Mouse (Mus musculus): Measurements from ENCODE around the gene Cep295.
"Not testable (repeated sequence)": the region's sequence is repeated elsewhere in the genome, so short reads cannot be mapped to it uniquely, and the experiment has no call there.

Cep295 gene

DNA sequence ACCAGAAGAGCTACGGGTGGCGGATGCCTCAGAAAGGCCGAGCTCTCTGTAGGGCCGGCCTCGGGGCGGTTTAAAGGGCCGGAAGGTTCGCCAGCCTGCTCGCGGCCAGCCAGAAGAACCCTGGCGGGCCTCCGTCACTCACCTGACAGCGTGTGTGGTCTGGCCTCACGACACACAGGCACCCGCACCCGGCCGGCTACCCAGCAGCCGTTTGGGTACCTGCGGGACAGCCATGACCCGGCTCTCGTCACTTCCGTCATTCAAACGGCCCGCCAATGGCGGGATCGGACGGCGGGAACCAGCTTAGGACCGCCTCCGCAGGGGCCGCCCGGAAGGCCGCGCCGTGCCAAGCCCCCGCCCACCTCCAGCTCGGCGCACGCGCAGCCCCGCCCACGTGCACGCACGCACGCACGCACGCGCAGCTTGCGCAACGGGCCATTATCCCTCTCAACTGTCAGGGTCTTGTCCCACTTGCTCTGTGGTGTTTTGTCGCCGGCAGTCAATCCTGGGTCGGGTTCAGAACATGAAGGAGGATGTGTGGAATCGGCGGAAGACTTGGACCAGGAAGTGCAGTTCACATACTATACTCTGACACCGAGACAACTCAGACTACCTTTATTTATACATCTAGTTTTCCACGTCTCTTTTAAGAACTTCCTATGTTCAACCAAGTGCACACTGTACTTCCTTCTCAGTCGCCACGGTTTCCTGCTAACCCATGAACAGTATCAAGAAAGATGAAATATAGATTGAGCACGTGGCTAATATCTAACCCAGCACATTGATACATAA, at the start of gene Cep295:
Gene Cep295, minus strand, starts transcription at position 305 of the 792 bp plus-strand sequence.
- in situ Hi-C loops (cut with MseI, MboI), result no loop called here

DNA sequence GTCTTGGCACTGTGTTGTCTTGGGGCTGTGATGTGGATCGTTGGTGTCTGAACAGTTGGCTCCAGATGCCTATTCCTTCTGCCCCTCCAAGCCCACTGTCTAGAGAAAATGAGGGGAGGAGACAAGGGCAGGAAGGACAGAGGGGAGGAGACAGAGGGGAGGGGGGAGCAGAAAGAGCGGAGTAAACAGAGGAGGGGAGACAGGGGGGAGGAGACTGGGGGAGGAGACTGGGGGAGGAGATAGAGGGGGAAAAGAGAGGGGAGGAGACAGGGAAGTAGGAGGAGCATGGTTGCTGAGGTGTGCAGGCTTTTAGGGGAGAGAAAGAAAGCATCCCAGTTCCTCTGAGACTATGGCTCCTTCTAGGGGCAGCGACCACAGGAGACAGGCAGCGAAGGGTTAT, 40.0 kb upstream of the Cep295 start:
- in situ Hi-C loops (cut with MseI, MboI), result no loop called here

- in situ Hi-C loops (cut with MseI, MboI), result no loop called here
Measured at GRCm38 (mm10) chr9:15395353-15395942, 37.9 kb upstream of the Cep295 start.

DNA sequence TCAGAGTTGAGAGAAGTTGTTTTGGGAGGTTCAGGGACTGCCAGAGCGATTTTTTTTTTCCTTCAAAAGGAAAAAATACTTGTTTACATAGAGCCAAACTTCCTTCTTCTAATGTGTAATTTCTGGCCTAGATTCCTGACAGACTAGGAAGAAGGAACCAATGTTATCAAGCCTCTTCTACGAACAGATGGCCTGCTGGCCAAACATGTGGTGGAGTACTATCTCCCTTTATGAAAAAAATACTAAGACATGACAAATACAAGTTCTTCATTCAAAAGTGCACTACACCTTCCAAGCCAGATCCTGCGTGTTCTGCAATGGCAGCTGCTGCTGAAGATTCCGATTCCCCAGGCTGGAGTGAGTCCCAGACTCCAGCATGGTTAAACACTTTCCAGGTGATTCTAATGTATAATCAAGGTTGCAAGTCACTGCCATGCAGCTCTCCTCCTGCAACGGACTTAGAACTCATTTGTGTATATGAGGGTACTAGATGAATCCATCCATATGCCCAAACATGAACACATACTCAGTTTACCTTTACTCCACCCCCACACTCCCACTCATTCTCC, 29.6 kb upstream of the Cep295 start:
- in situ Hi-C loops (cut with MseI, MboI), result no loop called here

DNA sequence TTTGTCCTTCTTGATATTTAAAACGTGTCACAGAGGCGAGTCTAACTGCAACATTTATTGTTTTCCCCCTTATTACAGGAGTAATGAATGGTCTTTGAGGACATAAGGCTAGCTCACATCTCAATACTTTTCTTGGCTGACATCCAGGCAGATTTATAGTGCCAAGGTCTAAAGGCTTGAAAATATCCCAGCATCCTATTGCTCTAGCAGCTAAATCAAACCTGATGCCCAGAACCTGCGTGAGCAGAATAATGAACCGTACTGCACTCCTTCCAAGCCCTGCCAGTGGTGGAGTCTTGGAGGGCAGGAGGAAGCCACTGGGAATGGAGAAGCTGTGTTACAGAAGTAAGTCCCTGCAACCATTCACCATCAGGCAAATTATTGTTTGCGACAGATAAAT, 26.7 kb upstream of the Cep295 start:
- in situ Hi-C loops (cut with MseI, MboI), result no loop called here

GRCm38 (mm10) chr9:15366260-15366659, 8.7 kb upstream of the Cep295 start:
- in situ Hi-C loops (cut with MseI, MboI), result loop anchor here in 1 of 2 experiments (10.0 kb wide), 1 partner anchor 319 kb away; no protein-coding TSS in a partner anchor

DNA sequence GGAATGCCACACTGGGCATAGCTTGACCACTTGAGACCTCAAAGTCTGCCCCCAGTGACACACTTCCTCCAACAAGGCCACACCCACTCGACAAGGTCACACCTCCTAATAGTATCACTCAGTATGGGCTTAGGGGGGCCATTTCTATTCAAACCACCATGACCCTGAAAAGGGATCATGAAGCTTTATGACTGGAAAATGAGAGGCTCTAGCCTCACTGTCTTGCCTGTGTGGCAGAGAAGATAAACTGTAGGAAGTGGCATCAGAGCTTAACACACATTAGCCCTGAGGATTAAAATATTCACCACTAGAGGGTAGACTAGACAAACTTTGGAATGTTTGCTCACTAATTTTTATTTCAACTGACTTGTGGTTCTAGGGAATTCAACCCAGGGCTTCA, 8.3 kb upstream of the Cep295 start:
- in situ Hi-C loops (cut with MseI, MboI), result loop anchor here in 1 of 2 experiments (10.0 kb wide), 1 partner anchor 319 kb away; no protein-coding TSS in a partner anchor

DNA sequence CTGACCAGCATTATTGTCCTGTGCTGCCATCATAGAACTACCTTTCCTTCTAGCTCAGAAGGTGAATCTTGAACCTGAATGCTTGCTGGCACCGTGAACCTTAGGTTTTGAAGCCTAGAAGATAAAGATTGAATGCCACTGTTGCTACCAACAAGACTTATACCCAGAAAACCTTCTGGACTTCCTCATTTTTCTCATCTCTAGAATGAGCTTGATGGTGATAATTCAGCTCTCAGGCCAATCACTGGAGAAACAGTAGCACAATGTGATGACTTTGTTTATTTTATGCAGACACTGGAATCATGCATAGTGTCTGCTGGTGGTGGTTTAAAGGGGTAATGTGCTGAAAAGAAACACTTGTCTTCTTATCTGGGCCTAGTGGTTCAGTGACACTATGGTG, 7.3 kb upstream of the Cep295 start:
- in situ Hi-C loops (cut with MseI, MboI), result loop anchor here in 1 of 2 experiments (10.0 kb wide), 1 partner anchor 320 kb away; no protein-coding TSS in a partner anchor

DNA sequence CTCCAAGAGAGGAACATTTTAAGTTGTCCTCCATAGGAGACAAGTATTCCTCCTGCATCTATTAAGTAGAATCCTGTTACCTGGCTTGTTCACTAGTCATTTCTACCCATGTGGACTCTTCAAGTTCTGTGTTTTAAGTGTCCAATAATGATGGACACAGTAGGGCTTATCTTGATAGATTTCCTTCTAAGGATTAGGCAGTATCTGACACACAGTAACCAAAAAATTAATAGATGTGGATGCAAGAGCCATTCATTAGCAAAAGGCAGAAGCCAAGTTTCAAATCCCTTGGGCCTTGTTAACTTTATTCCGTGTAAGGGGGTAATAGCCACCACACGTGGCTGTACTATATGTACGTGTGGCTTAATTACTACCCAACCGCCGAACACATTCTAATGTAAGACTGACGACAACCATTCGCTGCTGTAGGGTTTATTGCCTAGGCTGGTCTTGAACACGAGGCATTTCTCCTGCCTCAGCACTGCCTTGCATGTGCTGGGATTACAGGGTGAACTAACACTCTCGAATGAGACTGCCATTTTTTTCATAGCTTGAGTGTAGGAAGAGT, 588 bp downstream of the Cep295 start:
- in situ Hi-C loops (cut with MseI, MboI), result no loop called here

DNA sequence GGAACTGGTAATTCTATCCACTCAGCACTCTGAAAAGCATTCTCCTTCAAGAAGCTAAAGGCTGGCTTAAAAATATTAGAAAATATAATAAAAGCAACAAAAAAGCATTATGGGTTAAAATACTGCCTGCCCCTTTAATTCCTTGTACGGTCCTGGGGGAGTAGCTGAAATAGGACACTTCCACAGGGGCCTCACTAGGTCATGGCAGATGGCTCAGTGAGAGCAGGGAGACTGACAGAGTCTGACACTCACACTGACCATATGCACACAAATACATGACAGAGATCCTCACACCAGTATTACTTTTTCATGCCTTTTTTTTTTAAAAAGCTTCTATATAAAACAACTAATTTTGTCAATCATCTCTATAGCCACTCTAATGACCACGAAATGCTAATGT, 7.7 kb downstream of the Cep295 start:
- in situ Hi-C loops (cut with MseI, MboI), result no loop called here

- in situ Hi-C loops (cut with MseI, MboI), result no loop called here
Measured at GRCm38 (mm10) chr9:15337776-15338175, 19.8 kb downstream of the Cep295 start.

GRCm38 (mm10) chr9:15318170-15318742, 39.3 kb downstream of the Cep295 start:
- in situ Hi-C loops (cut with MseI, MboI), result no loop called here

- in situ Hi-C loops (cut with MseI, MboI), result no loop called here
Measured at GRCm38 (mm10) chr9:15317223-15318169, 40.1 kb downstream of the Cep295 start.

DNA sequence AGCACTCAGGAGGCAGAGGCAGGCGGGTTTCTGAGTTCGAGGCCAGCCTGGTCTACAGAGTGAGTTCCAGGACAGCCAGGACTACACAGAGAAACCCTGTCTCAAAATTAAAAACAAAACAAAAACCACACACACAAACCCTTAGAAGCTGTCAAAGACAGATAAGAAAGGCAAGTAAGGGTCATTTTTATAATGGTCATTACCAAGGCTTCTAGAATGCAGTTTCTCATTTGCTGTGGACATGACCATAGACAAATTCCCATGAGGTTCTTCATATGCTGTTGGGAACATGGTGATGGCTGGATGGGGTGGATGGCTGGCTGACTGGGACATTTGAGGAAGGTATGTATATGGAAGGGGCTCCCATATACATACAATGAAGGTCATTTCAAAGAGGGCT, 41.3 kb downstream of the Cep295 start:
- in situ Hi-C loops (cut with MseI, MboI), result not testable (repeated sequence)

DNA sequence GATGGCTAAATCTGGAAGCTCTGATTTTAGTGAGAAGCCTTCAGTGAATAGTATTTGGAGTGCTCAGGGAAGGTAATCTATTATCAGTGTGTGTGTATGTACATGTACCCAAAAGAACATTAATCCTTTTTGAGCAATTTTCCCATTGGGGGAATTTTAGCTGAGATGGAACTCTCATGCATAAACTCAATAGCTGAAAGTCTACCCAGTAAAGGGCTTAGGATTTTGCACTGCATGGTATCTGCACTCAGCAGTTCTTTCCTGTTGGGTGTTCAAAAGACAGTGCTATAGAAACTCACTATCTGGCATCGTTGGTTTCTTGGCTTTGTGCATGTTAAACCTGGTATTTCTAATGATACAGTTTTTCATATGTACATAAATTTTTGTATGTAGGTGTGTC, 43.0 kb downstream of the Cep295 start:
- in situ Hi-C loops (cut with MseI, MboI), result no loop called here

- in situ Hi-C loops (cut with MseI, MboI), result no loop called here
Measured at GRCm38 (mm10) chr9:15313633-15314032, 44.0 kb downstream of the Cep295 start.

DNA sequence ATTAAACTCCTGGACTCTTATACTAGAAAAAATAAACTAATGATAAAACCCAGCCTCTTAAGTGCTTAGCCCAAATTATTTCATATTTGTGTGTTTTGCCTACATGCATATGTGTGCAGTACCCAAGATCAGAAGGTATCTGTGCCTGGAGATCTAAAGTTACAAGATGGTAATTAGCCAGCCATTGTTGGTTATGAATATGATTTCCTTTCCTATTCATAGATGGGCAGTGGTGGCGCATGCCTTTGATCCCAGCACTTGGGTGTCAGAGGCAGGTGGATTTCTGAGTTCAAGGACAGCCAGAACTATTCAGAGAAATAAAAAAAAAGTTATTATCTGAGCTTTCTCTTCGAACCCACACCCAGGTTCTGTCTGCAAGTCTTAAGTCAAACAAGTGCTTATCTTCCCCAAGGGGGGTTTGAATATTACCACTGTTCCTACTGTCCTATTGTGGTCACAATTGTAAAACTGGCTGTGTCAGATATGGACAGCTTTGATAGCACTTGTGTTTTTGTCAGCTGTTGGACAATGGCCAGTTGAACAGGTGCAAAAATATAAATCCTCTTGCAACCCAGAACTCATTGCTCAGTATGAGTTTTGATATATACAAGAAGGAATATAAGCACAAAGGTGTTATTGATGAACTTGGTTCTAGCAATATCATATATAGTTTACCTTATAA, 45.4 kb downstream of the Cep295 start:
- in situ Hi-C loops (cut with MseI, MboI), result no loop called here

DNA sequence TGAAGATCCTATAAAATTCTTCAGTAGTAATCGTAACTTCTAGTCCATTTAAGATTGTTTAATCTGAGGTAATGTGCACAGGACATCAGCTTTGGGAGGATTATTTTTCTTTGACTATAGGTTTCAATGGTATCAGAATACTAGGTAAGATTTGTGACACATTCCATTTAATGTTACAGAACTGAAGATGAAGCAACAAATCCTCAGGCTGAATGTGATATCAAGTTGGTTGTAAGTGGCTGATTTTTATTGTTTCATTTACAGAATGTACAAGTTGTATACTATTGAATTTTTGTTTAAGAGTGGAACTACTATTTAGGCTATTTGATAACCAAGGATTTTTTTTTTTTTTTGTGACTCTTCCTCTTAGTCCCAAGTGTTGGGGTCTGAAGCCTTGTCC, 47.4 kb downstream of the Cep295 start:
- in situ Hi-C loops (cut with MseI, MboI), result no loop called here

- in situ Hi-C loops (cut with MseI, MboI), result no loop called here
Measured at GRCm38 (mm10) chr9:15309425-15309824, 48.2 kb downstream of the Cep295 start.

DNA sequence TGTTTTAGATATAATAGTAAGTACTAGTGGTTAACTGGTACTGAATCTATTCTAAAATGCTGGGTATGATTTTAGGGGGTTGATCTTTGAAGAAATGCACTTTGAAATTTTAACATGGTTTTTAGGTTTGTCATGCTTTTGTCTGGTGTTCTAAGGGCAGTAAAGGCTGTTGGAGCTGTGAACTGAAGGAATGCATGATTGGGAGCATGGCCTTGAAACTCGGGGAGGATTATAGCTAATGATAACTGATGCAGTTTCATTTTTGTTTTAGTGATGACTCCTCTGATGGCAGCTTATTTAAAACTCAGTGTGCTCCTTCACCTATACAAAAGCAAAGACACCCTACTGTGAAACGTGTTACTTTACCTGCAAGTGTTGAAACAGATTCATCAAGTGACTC, 49.3 kb downstream of the Cep295 start:
- in situ Hi-C loops (cut with MseI, MboI), result no loop called here

Measured in mouse trophoblast stem cell (cell line).